Comparison of ENCODE assay signal across 8 mouse cellular contexts in the genomic region with DNA sequence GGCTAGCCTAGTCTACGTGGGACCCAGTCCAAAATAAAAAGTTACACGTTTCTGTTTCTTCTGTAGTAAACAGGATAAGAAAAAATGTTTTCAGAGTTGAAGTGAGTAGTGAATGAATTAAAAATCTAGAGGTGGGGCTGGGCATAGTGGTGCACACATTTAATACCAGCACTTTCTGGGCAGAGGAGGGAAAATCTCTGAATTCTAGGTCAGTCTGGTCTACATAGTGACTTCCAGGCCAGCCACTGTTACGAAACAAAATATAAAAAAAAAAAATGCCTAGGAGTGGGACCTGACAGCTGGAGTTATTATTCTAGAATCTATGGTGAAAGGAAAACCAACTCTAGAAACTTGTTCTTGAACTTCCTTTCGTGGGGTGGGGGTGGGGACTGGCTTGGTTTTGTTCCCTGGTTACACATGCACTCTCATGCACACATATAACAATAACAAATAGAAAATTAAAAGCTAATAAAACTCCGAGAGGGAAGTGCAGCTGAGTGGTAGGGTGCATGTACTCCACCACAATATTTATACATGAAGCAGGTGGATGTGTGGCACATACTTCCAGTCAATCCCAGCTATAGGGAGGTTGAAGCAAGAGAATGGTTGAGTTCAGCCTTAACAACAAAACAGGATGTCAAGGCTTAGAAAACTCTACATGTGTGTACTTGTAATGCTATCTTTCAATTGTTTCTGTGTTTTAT. TPM values are rescaled to one million over a fixed set of nuclear protein-coding genes. Genes with fewer than 3 reads are reported as not detected.
DNase-seq lines count a peak whose midpoint lies in the region; ATAC-seq and TF ChIP-seq lines count a peak whose summit lies in the region.

No protein-coding gene starts in this region.

- H3K4me1 ChIP-seq in kidney, postnatal 0 days (replicated peaks; ENCODE audit: insufficient read depth, low read length) = peaks cover 10% of the 10 kb centered on the region; the same call in 1 of the 2 replicates
- H3K4me1 ChIP-seq in embryonic facial prominence, embryonic 13.5 days = peaks cover 27% of the 10 kb centered on the region
- peaks cover 26% of the 10 kb centered on the region for H3K4me1 ChIP-seq in midbrain, embryonic 16.5 days (ENCODE audit: control insufficient read depth, insufficient read depth, low read length)

- WGBS in kidney, postnatal 0 days = 50% methylated on average over 5 of the region's 5 CpGs
- WGBS in embryonic facial prominence, embryonic 13.5 days = 56% methylated on average over 5 of the region's 5 CpGs
- WGBS in midbrain, embryonic 16.5 days = 62% methylated on average over 5 of the region's 5 CpGs

- no peaks in the 10 kb centered on the region for H3K9me3 ChIP-seq in kidney, postnatal 0 days (replicated peaks; ENCODE audit: low read length)
- H3K9me3 ChIP-seq in embryonic facial prominence, embryonic 13.5 days = no peaks in the 10 kb centered on the region
- H3K9me3 ChIP-seq in midbrain, embryonic 16.5 days (replicated peaks; ENCODE audit: control insufficient read depth, low read length, poor library complexity, severe bottlenecking) = no peaks in the 10 kb centered on the region

- H3K27me3 ChIP-seq in kidney, postnatal 0 days (ENCODE audit: insufficient read depth, low read length) = no peaks in the 10 kb centered on the region
- no peaks in the 10 kb centered on the region for H3K27me3 ChIP-seq in embryonic facial prominence, embryonic 13.5 days
- no peaks in the 10 kb centered on the region for H3K27me3 ChIP-seq in midbrain, embryonic 16.5 days (ENCODE audit: control insufficient read depth, insufficient read depth, low read depth, low read length)

- peak; percentile 11; the same call in 1 of the 2 replicates for ATAC-seq in kidney, postnatal 0 days (replicated peaks; ENCODE audit: low FRiP score, low read depth)
- no peak for ATAC-seq in embryonic facial prominence, embryonic 13.5 days (ENCODE audit: insufficient number of reproducible peaks, insufficient read depth, low FRiP score, low TSS enrichment, low read depth)
- ATAC-seq in midbrain, embryonic 16.5 days = no peak

- no peaks in the 10 kb centered on the region for H3K36me3 ChIP-seq in kidney, postnatal 0 days (ENCODE audit: insufficient read depth, low read length)
- peaks cover 11% of the 10 kb centered on the region for H3K36me3 ChIP-seq in embryonic facial prominence, embryonic 13.5 days
- H3K36me3 ChIP-seq in midbrain, embryonic 16.5 days (ENCODE audit: control insufficient read depth, insufficient read depth, low read length) = no peaks in the 10 kb centered on the region

- no peak for TF ChIP-seq CTCF in kidney, postnatal 0 days (IDR thresholded peaks at IDR 0.05; ENCODE audit: low read depth)

- peak overlapping the region; percentile 80 for H3K4me3 ChIP-seq in kidney, postnatal 0 days (replicated peaks; ENCODE audit: low read depth, low read length)
- H3K4me3 ChIP-seq in embryonic facial prominence, embryonic 13.5 days = peak overlapping the region; percentile 93
- peak overlapping the region; percentile 77 for H3K4me3 ChIP-seq in midbrain, embryonic 16.5 days (ENCODE audit: low read depth, low read length)

- H3K9ac ChIP-seq in kidney, postnatal 0 days (ENCODE audit: low read depth, low read length) = no peak overlapping the region
- peak overlapping the region; percentile 94; the same call in 1 of the 2 replicates for H3K9ac ChIP-seq in embryonic facial prominence, embryonic 13.5 days
- peak overlapping the region; percentile 86; the same call in 1 of the 2 replicates for H3K9ac ChIP-seq in midbrain, embryonic 16.5 days (ENCODE audit: low read depth, low read length)

- H3K27ac ChIP-seq in kidney, postnatal 0 days = 0 out of 2 replicates have a peak overlapping the region, but pooled peaks have one; percentile 88
- no peak overlapping the region for H3K27ac ChIP-seq in embryonic facial prominence, embryonic 13.5 days
- H3K27ac ChIP-seq in midbrain, embryonic 16.5 days (ENCODE audit: low read length) = peak overlapping the region; percentile 22; the same call in 1 of the 2 replicates

- H3K4me2 ChIP-seq in kidney, postnatal 0 days (ENCODE audit: low read length) = peak overlapping the region; percentile 80
- peak overlapping the region; percentile 72 for H3K4me2 ChIP-seq in embryonic facial prominence, embryonic 13.5 days
- H3K4me2 ChIP-seq in midbrain, embryonic 16.5 days (ENCODE audit: low read length) = peak overlapping the region; percentile 78

- DNase-seq in kidney, postnatal 0 days (ENCODE audit: low spot score) = no peak
- DNase-seq in kidney, postnatal 10 days = no peak
- DNase-seq in induced T-regulatory cell, adult 2 months (ENCODE audit: low read depth) = peak; percentile 52
- DNase-seq in ovary, adult 18-20 months (ENCODE audit: low spot score) = no peak
- no peak for DNase-seq in embryo, embryonic 11 days
- DNase-seq in thymus, postnatal 14 days = no peak

RNA-seq across cellular contexts. Expression of gene Ccdc117, which starts 0.6 kb away (rescaled TPM):
- 14.7 and 15.5 TPM in 2 replicates for polyA plus RNA-seq in kidney, postnatal 0 days (2015; fragmentation: Nextera tagmentation; extraction: Ambion mirVana)
- 18.7 and 19.2 TPM in 2 replicates for polyA plus RNA-seq in embryonic facial prominence, embryonic 13.5 days (2015; fragmentation: Nextera tagmentation; extraction: Ambion mirVana)
- 9.9 and 10.6 TPM in 2 replicates for polyA plus RNA-seq in midbrain, embryonic 16.5 days (2015; fragmentation: Nextera tagmentation; extraction: Ambion mirVana)

RNA-seq across cellular contexts. Expression of gene Xbp1, which starts 22.2 kb away (rescaled TPM):
- 195 and 199 TPM in 2 replicates for polyA plus RNA-seq in kidney, postnatal 0 days (2015; fragmentation: Nextera tagmentation; extraction: Ambion mirVana)
- 141 and 151 TPM in 2 replicates for polyA plus RNA-seq in embryonic facial prominence, embryonic 13.5 days (2015; fragmentation: Nextera tagmentation; extraction: Ambion mirVana)
- polyA plus RNA-seq in midbrain, embryonic 16.5 days (2015; fragmentation: Nextera tagmentation; extraction: Ambion mirVana) = 145 and 156 TPM in 2 replicates

RNA-seq across cellular contexts. Expression of gene Ankrd36, which starts 26.9 kb away (rescaled TPM):
- polyA plus RNA-seq in kidney, postnatal 0 days (2015; fragmentation: Nextera tagmentation; extraction: Ambion mirVana) = not detected in 2 replicates
- polyA plus RNA-seq in embryonic facial prominence, embryonic 13.5 days (2015; fragmentation: Nextera tagmentation; extraction: Ambion mirVana) = not detected in 2 replicates
- polyA plus RNA-seq in midbrain, embryonic 16.5 days (2015; fragmentation: Nextera tagmentation; extraction: Ambion mirVana) = not detected in 2 replicates
